Mouse (Mus musculus): ENCODE results near the gene Serpina3k.
"Not testable (repeated sequence)": the region's sequence is repeated elsewhere in the genome, so short reads cannot be mapped to it uniquely, and the experiment has no call there.

Gene Serpina3k

GRCm38 (mm10) chr12:104386878-104387277, 48.6 kb downstream of the Serpina3k start:
- not testable (repeated sequence) for DNase-seq (ENCODE audit: extremely low spot score, low read depth, low spot score)

GRCm38 (mm10) chr12:104388477-104388876, 50.2 kb downstream of the Serpina3k start:
- DNase-seq (ENCODE audit: extremely low spot score, low read depth, low spot score), result no peak

- not testable (repeated sequence) for DNase-seq (ENCODE audit: extremely low spot score, low read depth, low spot score)
Measured at GRCm38 (mm10) chr12:104391057-104391456, 52.8 kb downstream of the Serpina3k start.
